Mouse (Mus musculus) brown adipose tissue, adult 24 weeks (tissue): ENCODE measurements around the gene Fgfr1op2. TPM values are rescaled to one million over a fixed set of nuclear protein-coding genes. Genes with fewer than 3 reads are reported as not detected.
A peak's percentile ranks its signal among the peaks of the same experiment; 100 is the strongest.

Experiments
- H3K27ac ChIP-seq: fragments of 200-500 bp; replicated peaks from 2 replicates; pipeline ENCODE4 v1.5.1; 2012; ENCODE audit warnings: low read depth, mild to moderate bottlenecking, low read length
- H3K4me1 ChIP-seq: fragments of 200-500 bp; 2 replicates; pipeline ENCODE4 v1.6.1; 2012; ENCODE audit warnings: low read length, mixed read lengths; ENCODE audit not compliant: control insufficient read depth, insufficient read depth, insufficient read length
- H3K4me3 ChIP-seq: fragments of 200-500 bp; 2 replicates; pipeline ENCODE4 v1.5.1; 2012; ENCODE audit warnings: low read depth, mild to moderate bottlenecking, low read length, moderate library complexity; ENCODE audit not compliant: insufficient read depth
- polyA plus RNA-seq: library from polyadenylated mRNA; stranded (reverse); fragments of >200 nt; gene quantifications from 2 replicates; pipeline ENCODE4 v1.2.4, GENCODE M21; 2012; ENCODE audit not compliant: missing spikeins, insufficient read depth, insufficient read length

Fgfr1op2 gene
- polyA plus RNA-seq, 1 experiment = 135 TPM

DNA sequence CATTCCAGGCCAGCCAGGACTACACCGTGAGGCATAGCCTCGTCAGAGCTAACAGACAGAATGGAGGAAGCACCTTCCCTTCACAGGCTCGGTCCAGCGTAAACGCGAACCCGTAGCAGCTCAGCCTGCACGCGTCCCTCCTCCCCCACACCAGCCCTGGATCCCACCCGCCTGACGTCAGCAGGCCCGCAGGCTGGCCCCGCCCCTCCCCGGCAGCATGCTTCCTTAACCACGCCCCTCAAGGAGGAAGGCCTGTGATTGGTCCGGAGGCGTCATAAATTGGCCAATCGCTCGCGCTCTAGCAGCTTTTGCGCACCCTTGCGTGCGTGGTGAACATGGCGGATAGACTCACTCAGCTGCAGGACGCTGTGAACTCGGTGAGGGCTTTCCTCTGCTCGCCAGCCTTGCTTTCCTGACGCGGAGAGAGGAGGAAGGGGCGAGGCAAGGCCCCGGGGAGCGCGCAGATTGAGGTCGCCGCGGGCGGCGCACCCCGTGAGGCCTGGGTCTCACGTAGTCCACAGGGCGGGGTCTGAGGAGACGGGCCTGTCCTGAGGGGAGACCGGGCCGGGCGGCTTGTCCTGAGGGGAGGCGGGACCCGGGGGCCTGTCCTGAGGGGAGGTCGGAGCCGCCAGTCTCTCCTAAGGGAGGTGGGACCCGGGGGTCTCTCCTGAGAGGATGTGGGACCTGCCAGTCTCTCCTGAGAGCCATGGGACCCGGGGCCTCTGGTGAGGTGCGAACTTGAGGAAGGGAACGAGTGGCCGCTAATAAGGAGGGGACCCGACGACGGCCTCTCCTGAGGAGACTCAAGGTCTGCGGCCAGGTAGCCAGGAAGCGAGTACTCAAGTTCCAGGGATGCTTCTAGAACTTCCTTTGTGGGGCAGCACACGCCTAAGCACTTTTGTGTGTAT is 65.5 kb downstream of the Fgfr1op2 start, which contains the start of the genes Med21 and Tm7sf3:
Med21 (plus strand) TSS at position 272 of the 908 bp plus-strand sequence.
Tm7sf3 (minus strand) TSS at position 549 of the 908 bp plus-strand sequence.
- H3K27ac ChIP-seq = peak within 1 kb of the TSS; percentile 84
- peak within 1 kb of the TSS; percentile 85 for H3K4me3 ChIP-seq
- peaks cover 6% of the 10 kb centered on the region for H3K4me1 ChIP-seq

- Histone ChIP-seq H3K27ac (peak overlapping the region; percentile 12; the same call in 1 of the 2 replicates), H3K4me1 (peaks cover 6% of the 10 kb centered on the region), H3K4me3 (peak overlapping the region; percentile 85)
These were observed 66.2 kb downstream of the Fgfr1op2 start for GRCm38 (mm10) chr6:146643184-146643570.

Other genes starting within 250 kb of the Fgfr1op2 start
- gene Itpr2, start 75.0 kb upstream of the Fgfr1op2 start, polyA plus RNA-seq = 33.6 and 35.0 TPM in 2 replicates
- gene Ints13, start 632 bp downstream of the Fgfr1op2 start, polyA plus RNA-seq = 40.1 and 47.8 TPM in 2 replicates
- 67.9 and 81.8 TPM in 2 replicates for gene Med21, start 65.3 kb downstream of the Fgfr1op2 start, polyA plus RNA-seq
- gene Tm7sf3, start 65.6 kb downstream of the Fgfr1op2 start, polyA plus RNA-seq = 9.6 and 13.1 TPM in 2 replicates
- gene Stk38l, start 147.8 kb downstream of the Fgfr1op2 start, polyA plus RNA-seq = 13.7 and 28.0 TPM in 2 replicates
- 2.3 and 3.5 TPM in 2 replicates for gene Arntl2, start 218.9 kb downstream of the Fgfr1op2 start, polyA plus RNA-seq